Mouse (Mus musculus) limb, embryonic 13.5 days (tissue): ENCODE measurements at regions not wholly inside any gene's neighbourhood (a gene's known extent, or its start where the extent isn't known, plus 50 kb on each side); places are given as distances from the start of the nearest gene placed in this dataset.

Experiments
- ATAC-seq: fragments of 200-750 bp; cut with Nextera tagmentation; 2 replicates; pipeline ENCODE4 v1.8.0; 2017; ENCODE audit warnings: low read depth, moderate number of reproducible peaks, moderate TSS enrichment; ENCODE audit not compliant: low FRiP score
- H3K27ac ChIP-seq: fragments of 300-500 bp; sonication (generic); 2 replicates; pipeline ENCODE4 v1.5.1; 2015; ENCODE audit warnings: inconsistent platforms, mild to moderate bottlenecking, moderate library complexity
- H3K27me3 ChIP-seq: fragments of 300-500 bp; sonication (generic); 2 replicates; pipeline ENCODE4 v1.6.1; 2015; ENCODE audit warnings: mild to moderate bottlenecking, inconsistent platforms
- H3K36me3 ChIP-seq: fragments of 300-500 bp; sonication (generic); 2 replicates; pipeline ENCODE4 v1.6.1; 2015; ENCODE audit warnings: inconsistent platforms, mild to moderate bottlenecking, moderate library complexity
- H3K4me1 ChIP-seq: fragments of 300-500 bp; sonication (generic); 2 replicates; pipeline ENCODE4 v1.6.1; 2015; ENCODE audit warnings: inconsistent platforms
- H3K4me2 ChIP-seq: fragments of 300-500 bp; sonication (generic); replicated peaks from 2 replicates; pipeline ENCODE4 v1.6.1; 2015; ENCODE audit warnings: inconsistent platforms, mild to moderate bottlenecking, moderate library complexity
- H3K4me3 ChIP-seq: fragments of 300-500 bp; sonication (generic); 2 replicates; pipeline ENCODE4 v1.5.1; 2015; ENCODE audit warnings: moderate library complexity, mild to moderate bottlenecking, inconsistent platforms
- H3K9ac ChIP-seq: fragments of 300-500 bp; sonication (generic); 2 replicates; pipeline ENCODE4 v1.6.1; 2015; ENCODE audit warnings: mild to moderate bottlenecking, inconsistent platforms
- H3K9me3 ChIP-seq: fragments of 300-500 bp; sonication (generic); 2 replicates; pipeline ENCODE4 v1.6.1; 2016; ENCODE audit warnings: inconsistent platforms
- WGBS: fragments of 180-500 bp; shearing (Covaris S2); methylation state at CpG from one replicate; pipeline ENCODE4 v1.1.7; 2015; 5-methylcytosine and 5-hydroxymethylcytosine counted together

DNA sequence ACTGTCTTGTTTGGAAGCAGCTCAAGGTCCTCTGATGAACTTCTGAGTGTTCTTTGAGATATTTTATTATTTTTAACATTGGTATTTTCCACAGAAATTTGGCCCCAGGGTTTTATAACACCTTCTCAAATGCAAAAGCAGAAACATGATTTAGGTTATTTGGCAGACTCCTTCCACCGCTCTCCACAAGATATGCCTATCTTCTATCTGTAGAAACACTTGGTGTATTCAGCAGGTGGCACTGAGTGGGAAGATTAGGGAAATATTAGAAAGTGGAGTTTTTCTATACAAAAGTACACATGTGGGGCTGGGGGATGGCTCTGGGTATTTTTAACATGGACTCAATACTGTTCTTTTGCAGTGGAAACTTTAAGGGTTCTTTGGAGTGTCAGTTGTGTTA, 475.3 kb downstream of the Dach1 start:
- H3K4me2 ChIP-seq, result no peak overlapping the region
- no peaks in the 10 kb centered on the region for H3K27me3 ChIP-seq
- peaks cover 2% of the 10 kb centered on the region; the same call in 1 of the 2 replicates for H3K9me3 ChIP-seq
- no peak overlapping the region for H3K9ac ChIP-seq
- H3K27ac ChIP-seq, result no peak overlapping the region
- 90% methylated on average over 1 of the region's 1 CpGs for WGBS
- no peaks in the 10 kb centered on the region for H3K4me1 ChIP-seq
- no peak for ATAC-seq
- H3K36me3 ChIP-seq, result no peaks in the 10 kb centered on the region
- no peak overlapping the region for H3K4me3 ChIP-seq

DNA sequence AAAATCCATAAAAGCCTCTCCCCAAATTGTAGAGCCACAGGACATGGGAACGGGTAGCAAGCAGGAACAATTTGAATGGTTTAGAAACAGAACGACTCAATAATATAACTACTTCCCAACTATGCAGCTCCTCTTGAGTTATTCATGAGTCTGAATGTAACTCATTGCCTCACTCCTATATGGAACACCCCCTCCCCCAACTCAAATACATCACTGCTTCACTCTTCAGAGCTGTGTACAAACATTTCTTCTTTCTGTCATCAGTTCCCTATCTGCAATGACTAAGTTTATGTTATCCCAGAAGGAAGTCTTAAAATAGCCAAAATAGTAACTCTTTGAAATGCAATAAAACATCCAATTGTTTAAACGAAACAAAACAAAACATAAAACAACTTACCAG, 484.9 kb downstream of the Dach1 start:
- no peaks in the 10 kb centered on the region for H3K36me3 ChIP-seq
- H3K4me1 ChIP-seq, result no peaks in the 10 kb centered on the region
- H3K27me3 ChIP-seq, result no peaks in the 10 kb centered on the region
- no peak overlapping the region for H3K4me2 ChIP-seq
- no peak for ATAC-seq
- no peaks in the 10 kb centered on the region for H3K9me3 ChIP-seq
- no peak overlapping the region for H3K27ac ChIP-seq
- no peak overlapping the region for H3K4me3 ChIP-seq
- WGBS, result 80% methylated on average over 3 of the region's 3 CpGs
- H3K9ac ChIP-seq, result no peak overlapping the region

DNA sequence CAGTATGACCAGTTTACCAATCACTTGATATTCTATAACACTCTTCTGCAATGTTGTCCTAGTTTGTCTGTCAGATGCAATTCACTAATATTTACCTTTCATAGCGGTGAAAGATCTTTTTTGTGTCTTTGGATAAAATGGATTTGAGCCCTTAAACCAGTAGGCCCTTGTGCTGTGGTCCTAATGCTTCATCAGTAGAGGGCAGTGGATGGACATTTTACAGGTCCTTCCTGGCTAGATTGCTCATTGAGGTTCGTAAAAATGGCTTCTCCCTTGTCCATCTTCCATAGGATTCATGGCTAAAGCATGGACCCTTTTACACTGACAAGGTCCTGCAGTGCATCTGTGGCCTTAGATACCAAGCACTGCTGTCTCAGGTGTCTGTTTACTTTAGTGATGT, 501.8 kb downstream of the Dach1 start:
- 79% methylated on average over 2 of the region's 2 CpGs for WGBS
- no peak overlapping the region for H3K27ac ChIP-seq
- H3K9ac ChIP-seq, result no peak overlapping the region
- no peak overlapping the region for H3K4me2 ChIP-seq
- no peak overlapping the region for H3K4me3 ChIP-seq
- no peaks in the 10 kb centered on the region for H3K9me3 ChIP-seq
- no peaks in the 10 kb centered on the region for H3K4me1 ChIP-seq
- H3K27me3 ChIP-seq, result no peaks in the 10 kb centered on the region
- no peaks in the 10 kb centered on the region for H3K36me3 ChIP-seq
- no peak for ATAC-seq

DNA sequence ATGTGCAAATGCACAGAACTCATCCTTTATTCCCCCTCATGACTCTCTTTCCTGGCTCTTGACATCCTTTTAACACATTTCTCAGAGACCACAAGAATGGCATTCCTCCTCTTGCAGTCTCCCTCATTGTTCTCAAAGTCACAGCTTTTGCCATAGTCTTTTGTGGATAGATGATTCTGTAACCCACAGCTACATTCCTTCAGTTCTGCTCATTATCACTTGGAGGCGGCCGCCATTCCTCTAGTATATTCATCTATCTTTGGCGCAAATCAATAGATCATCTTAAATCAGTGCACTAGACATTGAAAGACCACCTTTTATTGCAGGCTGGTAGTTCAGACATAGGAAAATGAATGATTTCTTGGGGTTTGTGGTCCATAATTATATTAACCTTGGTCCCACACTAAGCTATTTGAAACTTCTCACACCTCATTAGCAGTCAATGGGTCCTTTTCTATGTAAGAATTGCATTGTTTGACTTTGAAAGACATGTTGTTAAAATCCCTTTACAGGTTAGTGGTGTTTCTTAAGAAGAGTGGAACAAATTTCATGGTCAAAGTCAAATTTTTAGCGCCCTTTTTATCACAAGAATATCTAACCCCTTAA, 531.3 kb downstream of the Dach1 start:
- no peak for ATAC-seq
- H3K36me3 ChIP-seq, result no peaks in the 10 kb centered on the region
- H3K9me3 ChIP-seq, result no peaks in the 10 kb centered on the region
- no peak overlapping the region for H3K27ac ChIP-seq
- no peaks in the 10 kb centered on the region for H3K27me3 ChIP-seq
- no peaks in the 10 kb centered on the region for H3K4me1 ChIP-seq
- 81% methylated on average over 4 of the region's 4 CpGs for WGBS
- H3K4me2 ChIP-seq, result no peak overlapping the region
- no peak overlapping the region for H3K4me3 ChIP-seq
- H3K9ac ChIP-seq, result no peak overlapping the region

DNA sequence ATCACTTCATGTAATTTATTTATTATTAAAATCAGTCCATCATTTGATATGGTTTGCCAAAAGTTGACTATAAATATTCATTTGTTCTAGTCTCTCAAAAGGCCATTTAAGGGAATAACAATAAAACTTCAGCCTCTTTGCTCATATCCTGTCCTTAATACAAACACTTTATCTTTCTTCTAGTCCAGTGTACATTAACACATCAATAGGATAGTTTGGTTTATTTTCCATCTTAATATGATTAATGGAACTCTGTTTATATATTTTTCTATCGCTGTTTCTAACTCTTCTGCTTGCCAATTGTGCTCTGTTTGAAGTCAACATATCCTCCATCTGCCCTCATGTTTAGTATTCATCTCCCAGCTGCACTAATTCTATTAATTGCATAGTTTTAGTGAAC, 558.1 kb downstream of the Dach1 start:
- no peaks in the 10 kb centered on the region for H3K9me3 ChIP-seq
- WGBS, result 90% methylated on average over 1 of the region's 1 CpGs
- H3K27ac ChIP-seq, result no peak overlapping the region
- no peaks in the 10 kb centered on the region for H3K27me3 ChIP-seq
- no peaks in the 10 kb centered on the region for H3K4me1 ChIP-seq
- H3K4me3 ChIP-seq, result no peak overlapping the region
- no peaks in the 10 kb centered on the region for H3K36me3 ChIP-seq
- no peak overlapping the region for H3K9ac ChIP-seq
- H3K4me2 ChIP-seq, result no peak overlapping the region
- no peak for ATAC-seq

DNA sequence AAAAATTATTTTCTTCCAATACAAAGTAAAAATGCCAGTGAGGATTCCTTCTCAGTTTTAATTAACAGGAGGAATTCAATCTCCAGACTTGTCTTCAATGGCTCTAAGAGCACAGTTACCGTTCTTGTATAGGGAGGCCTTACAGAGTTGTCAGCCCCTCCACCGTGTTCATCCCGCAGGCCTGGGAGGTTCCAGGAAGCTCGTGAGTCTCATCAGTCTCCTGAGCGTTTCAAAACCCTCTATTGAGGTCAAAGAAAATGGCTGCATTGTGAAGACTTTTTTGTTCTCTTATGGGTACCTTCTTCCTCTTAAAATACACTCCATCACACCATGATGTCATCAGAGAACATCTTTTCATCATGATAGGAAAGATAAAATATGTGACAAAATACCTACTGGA, 572.9 kb downstream of the Dach1 start:
- H3K4me2 ChIP-seq, result no peak overlapping the region
- H3K27me3 ChIP-seq, result no peaks in the 10 kb centered on the region
- ATAC-seq, result no peak
- no peaks in the 10 kb centered on the region for H3K4me1 ChIP-seq
- 86% methylated on average over 5 of the region's 5 CpGs for WGBS
- no peak overlapping the region for H3K27ac ChIP-seq
- no peak overlapping the region for H3K4me3 ChIP-seq
- H3K36me3 ChIP-seq, result no peaks in the 10 kb centered on the region
- no peak overlapping the region for H3K9ac ChIP-seq
- no peaks in the 10 kb centered on the region for H3K9me3 ChIP-seq

DNA sequence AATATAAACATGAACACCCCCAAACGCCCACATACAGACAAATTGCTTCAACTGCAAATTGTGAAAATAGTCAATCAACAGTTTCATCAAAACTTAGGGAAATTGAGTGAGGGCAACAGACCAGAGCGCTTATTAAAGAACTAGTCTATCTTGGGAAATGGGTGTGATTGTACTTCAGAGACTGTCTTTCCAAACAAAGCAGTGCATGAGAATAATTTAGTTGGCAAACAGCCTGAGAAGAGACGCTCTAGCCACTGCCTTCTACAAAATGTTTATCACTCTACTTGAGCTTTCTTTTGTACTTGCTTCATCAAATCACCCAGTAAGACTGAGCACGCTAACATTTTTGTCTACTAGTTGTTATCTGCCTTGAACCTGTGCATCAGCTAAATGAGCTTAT, 581.0 kb downstream of the Dach1 start:
- Histone ChIP-seq H3K27me3 (no peaks in the 10 kb centered on the region), H3K4me3 (no peak overlapping the region), H3K27ac (no peak overlapping the region), H3K9me3 (no peaks in the 10 kb centered on the region), H3K36me3 (no peaks in the 10 kb centered on the region), H3K4me1 (peaks cover 7% of the 10 kb centered on the region), H3K9ac (no peak overlapping the region), H3K4me2 (peak overlapping the region; percentile 23)
- no peak for ATAC-seq
- WGBS, result 52% methylated on average over 4 of the region's 4 CpGs

DNA sequence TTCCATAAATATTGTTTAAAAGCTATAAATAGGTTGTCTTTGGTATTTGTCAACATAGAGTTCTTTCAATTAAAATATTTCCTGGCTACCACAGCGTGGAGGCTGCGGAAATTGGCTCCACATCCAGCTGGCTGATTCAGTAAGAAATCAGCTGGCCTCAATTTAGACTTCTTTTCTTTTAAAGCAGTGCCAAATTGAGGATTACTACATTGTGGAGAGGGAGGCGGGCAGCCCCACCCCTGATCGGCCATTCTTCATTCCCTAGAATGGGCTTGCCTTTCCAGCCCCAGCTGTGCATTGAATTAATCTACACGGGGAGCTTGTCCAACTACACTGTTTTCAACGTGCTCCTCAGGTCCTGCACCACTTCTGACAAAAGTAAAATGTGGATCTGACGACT, 581.4 kb downstream of the Dach1 start:
- no peaks in the 10 kb centered on the region for H3K9me3 ChIP-seq
- H3K4me3 ChIP-seq, result no peak overlapping the region
- H3K4me2 ChIP-seq, result peak overlapping the region; percentile 23
- H3K4me1 ChIP-seq, result peaks cover 7% of the 10 kb centered on the region
- no peaks in the 10 kb centered on the region for H3K27me3 ChIP-seq
- no peak overlapping the region for H3K27ac ChIP-seq
- peak; percentile 77 for ATAC-seq
- no peak overlapping the region for H3K9ac ChIP-seq
- 11% methylated on average over 7 of the region's 7 CpGs for WGBS
- no peaks in the 10 kb centered on the region for H3K36me3 ChIP-seq

DNA sequence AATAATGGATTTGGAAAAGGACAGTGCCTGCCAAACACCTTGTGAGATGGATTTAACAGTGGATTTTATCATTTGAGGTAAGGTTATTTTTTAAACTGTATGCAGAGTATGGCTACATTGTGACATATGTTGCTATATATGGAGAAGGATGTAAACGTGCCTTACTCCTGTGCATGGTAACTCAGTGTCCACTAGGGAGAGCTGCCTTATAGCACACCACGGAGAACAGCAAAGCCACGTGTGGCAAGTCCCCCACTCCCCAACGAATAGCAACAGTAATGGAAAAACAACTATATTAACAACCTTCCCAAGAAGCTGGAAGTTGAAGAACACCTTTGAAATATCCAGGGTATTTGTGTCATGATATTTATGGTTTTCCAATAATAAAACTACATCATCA, 582.6 kb downstream of the Dach1 start:
- Histone ChIP-seq H3K4me2 (no peak overlapping the region), H3K27me3 (no peaks in the 10 kb centered on the region), H3K9me3 (no peaks in the 10 kb centered on the region), H3K4me3 (no peak overlapping the region), H3K36me3 (no peaks in the 10 kb centered on the region), H3K27ac (no peak overlapping the region), H3K4me1 (peaks cover 7% of the 10 kb centered on the region), H3K9ac (no peak overlapping the region)
- ATAC-seq, result peak; percentile 85
- WGBS, result 7% methylated on average over 4 of the region's 4 CpGs

DNA sequence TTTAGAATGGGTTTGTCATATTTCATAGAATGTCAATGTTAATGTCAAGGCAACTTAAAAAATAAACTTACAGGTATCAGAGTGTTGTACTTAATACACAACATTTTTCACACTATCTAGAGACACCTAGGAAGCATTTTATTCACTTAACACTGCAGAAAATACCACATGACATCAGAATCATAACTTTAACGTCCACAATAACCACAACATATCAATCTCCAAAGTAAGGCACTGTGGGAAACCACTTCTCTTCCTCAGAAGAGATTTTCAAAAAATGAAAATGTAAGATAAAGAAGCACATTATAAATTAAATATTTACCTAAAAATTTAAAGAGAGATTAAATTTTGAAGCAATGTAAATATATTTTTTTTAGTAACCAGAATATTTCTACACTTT, 599.3 kb downstream of the Dach1 start:
- H3K27ac ChIP-seq, result no peak overlapping the region
- no peak overlapping the region for H3K4me3 ChIP-seq
- no peak overlapping the region for H3K4me2 ChIP-seq
- H3K27me3 ChIP-seq, result no peaks in the 10 kb centered on the region
- no peaks in the 10 kb centered on the region for H3K36me3 ChIP-seq
- H3K9me3 ChIP-seq, result no peaks in the 10 kb centered on the region
- H3K9ac ChIP-seq, result no peak overlapping the region
- ATAC-seq, result no peak
- 78% methylated on average over 1 of the region's 1 CpGs for WGBS
- H3K4me1 ChIP-seq, result no peaks in the 10 kb centered on the region

DNA sequence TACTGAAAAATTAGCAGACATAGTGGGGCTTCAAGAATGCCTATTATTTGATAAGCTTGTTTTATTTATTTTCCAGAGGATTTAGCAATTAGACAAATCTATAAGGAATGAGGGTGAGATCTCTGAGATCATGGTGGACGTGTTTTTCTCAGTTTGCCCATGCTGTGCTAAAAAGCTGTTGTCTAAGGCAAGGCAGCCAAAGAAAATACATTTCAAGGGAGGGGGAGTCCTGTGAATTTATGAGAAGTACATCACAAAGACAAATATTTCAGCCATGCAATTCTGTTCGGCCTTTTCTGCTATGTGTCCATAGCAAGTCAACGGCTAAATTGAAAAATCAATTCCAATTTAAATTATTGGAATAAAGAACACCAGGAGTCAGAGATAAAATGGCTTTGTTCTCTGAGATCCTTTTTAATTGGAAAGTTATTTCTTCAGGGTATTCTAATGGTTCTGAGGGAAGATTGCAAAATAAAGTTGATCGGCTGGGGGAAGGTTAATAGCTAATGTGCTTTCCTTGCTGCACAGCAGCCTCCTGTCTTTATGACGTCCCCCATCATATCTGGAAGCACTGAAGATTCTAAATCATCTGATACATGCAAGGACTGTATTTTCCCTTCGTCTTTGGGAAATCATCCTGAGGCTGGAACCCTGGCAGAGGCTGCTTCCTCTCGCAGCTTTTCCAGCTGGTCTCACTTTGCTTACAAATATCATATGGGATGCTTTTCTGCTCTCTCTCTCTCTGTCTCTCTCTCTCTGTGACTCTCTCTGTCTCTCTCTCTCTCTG, 609.3 kb downstream of the Dach1 start:
- 29% methylated on average over 7 of the region's 7 CpGs for WGBS
- Histone ChIP-seq H3K9me3 (no peaks in the 10 kb centered on the region), H3K4me3 (no peak overlapping the region), H3K27ac (no peak overlapping the region), H3K9ac (no peak overlapping the region), H3K36me3 (no peaks in the 10 kb centered on the region), H3K27me3 (no peaks in the 10 kb centered on the region), H3K4me2 (no peak overlapping the region), H3K4me1 (no peaks in the 10 kb centered on the region)
- ATAC-seq, result no peak

DNA sequence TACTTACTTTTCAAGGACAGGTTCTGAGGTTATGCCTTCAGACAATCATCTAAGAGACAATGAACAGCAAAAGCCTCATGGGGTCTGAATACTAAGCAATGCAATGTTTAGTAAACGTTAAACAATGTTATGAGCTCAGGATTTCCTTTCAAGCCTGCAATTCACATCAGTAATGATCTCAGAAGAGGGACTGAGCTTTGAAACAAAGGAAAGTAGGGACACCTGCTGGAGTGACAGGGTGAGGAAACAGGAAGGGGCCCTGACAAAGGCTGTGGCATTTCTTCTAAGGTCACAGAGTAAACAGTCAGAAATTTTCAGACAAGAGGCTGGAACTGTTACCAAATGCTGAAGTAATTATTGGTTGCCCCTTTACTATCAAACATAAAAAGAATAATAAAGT, 610.0 kb downstream of the Dach1 start:
- Histone ChIP-seq H3K4me1 (no peaks in the 10 kb centered on the region), H3K36me3 (no peaks in the 10 kb centered on the region), H3K9ac (no peak overlapping the region), H3K27ac (no peak overlapping the region), H3K4me3 (no peak overlapping the region), H3K9me3 (no peaks in the 10 kb centered on the region), H3K27me3 (no peaks in the 10 kb centered on the region), H3K4me2 (no peak overlapping the region)
- no peak for ATAC-seq
- WGBS, result 0% methylated on average over 1 of the region's 1 CpGs

DNA sequence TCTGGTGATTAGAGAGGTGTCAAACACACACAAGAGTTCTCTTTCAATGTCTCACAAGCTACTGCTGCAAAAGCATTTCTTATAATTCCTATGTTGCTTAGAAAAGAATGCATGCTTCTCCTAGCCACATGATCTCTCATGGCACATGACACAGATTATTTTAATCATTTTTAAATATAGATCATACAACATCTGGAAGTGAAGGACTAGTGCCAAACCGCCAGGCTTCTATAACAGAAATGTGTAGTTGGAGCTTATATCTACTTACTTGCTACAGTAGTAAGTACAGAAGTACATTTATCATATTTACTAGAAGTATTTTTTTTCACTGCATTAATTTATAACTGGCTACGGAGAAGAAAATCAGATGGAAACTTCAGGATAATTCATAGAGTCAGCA, 611.3 kb downstream of the Dach1 start:
- Histone ChIP-seq H3K27ac (no peak overlapping the region), H3K4me1 (no peaks in the 10 kb centered on the region), H3K9me3 (no peaks in the 10 kb centered on the region), H3K36me3 (no peaks in the 10 kb centered on the region), H3K4me2 (no peak overlapping the region), H3K9ac (no peak overlapping the region), H3K27me3 (no peaks in the 10 kb centered on the region), H3K4me3 (no peak overlapping the region)
- ATAC-seq, result no peak
- 75% methylated on average over 2 of the region's 2 CpGs for WGBS
